Mouse (Mus musculus) limb, embryonic 14.5 days (tissue): ENCODE data around the gene Pkhd1. TPM values are rescaled to one million over a fixed set of nuclear protein-coding genes. Genes with fewer than 3 reads are reported as not detected.

Source experiments
- ATAC-seq: fragments of 200-750 bp; cut with Nextera tagmentation; 2 replicates; pipeline ENCODE4 v1.8.0; 2017; ENCODE audit warnings: low read depth, moderate number of reproducible peaks, moderate TSS enrichment; ENCODE audit not compliant: low FRiP score
- DNase-seq: peaks from one replicate; pipeline ENCODE4 v3.0.0-alpha.2; 2015; ENCODE audit warnings: low spot score
- H3K27ac ChIP-seq: fragments of 300-500 bp; sonication (generic); replicated peaks from 2 replicates; pipeline ENCODE4 v1.5.1; 2014; ENCODE audit warnings: low read depth, mild to moderate bottlenecking, low read length, moderate library complexity, mixed read lengths
- H3K27me3 ChIP-seq: fragments of 300-500 bp; sonication (generic); 2 replicates; pipeline ENCODE4 v1.6.1; 2014; ENCODE audit warnings: low read length, mixed read lengths; ENCODE audit not compliant: control insufficient read depth, insufficient read depth
- H3K36me3 ChIP-seq: fragments of 300-500 bp; sonication (generic); 2 replicates; pipeline ENCODE4 v1.6.1; 2014; ENCODE audit warnings: mild to moderate bottlenecking, low read length, moderate library complexity, mixed read lengths; ENCODE audit not compliant: control insufficient read depth, insufficient read depth
- H3K4me1 ChIP-seq: fragments of 300-500 bp; sonication (generic); 2 replicates; pipeline ENCODE4 v1.6.1; 2014; ENCODE audit warnings: antibody characterized with exemption, low read length, mixed read lengths; ENCODE audit not compliant: control insufficient read depth, insufficient read depth
- H3K4me2 ChIP-seq: fragments of 300-500 bp; sonication (generic); replicated peaks from 2 replicates; pipeline ENCODE4 v1.6.1; 2014; ENCODE audit warnings: low read depth, mild to moderate bottlenecking, low read length, moderate library complexity; ENCODE audit not compliant: severe bottlenecking
- H3K4me3 ChIP-seq: fragments of 300-500 bp; sonication (generic); replicated peaks from 2 replicates; pipeline ENCODE4 v1.5.1; 2014; ENCODE audit warnings: low read length
- H3K9ac ChIP-seq: fragments of 300-500 bp; sonication (generic); 2 replicates; pipeline ENCODE4 v1.6.1; 2014; ENCODE audit warnings: mild to moderate bottlenecking, low read depth, low read length, moderate library complexity; ENCODE audit not compliant: severe bottlenecking
- H3K9me3 ChIP-seq: fragments of 300-500 bp; sonication (generic); 2 replicates; pipeline ENCODE4 v1.6.1; 2016; ENCODE audit warnings: low read length; ENCODE audit not compliant: control insufficient read depth
- POLR2A ChIP-seq: fragments of 200-500 bp; IDR thresholded peaks from 2 replicates; pipeline ENCODE4 v1.8.0; 2012; ENCODE audit warnings: inconsistent platforms, mild to moderate bottlenecking, moderate library complexity, borderline replicate concordance; ENCODE audit not compliant: insufficient read depth, insufficient read length; ENCODE audit errors: extremely low read depth
- WGBS: fragments of 180-500 bp; shearing (Covaris S2); extraction: QIAGEN DNeasy Blood & Tissue Kit; methylation state at CpG from one replicate; pipeline ENCODE4 v1.1.7; 2014; 5-methylcytosine and 5-hydroxymethylcytosine counted together
- polyA plus RNA-seq, 2 experiments: library from polyadenylated mRNA; depleted of rRNA in 1 of 2; stranded (reverse) in 1 of 2; unstranded in 1 of 2; fragments of >200 nt; fragmentation: Nextera tagmentation in 1 of 2; extraction: Ambion mirVana in 1 of 2; gene quantifications; 2 replicates each; pipeline versions ENCODE4 v1.2.1 to v1.2.3; 2012 to 2014

Gene Pkhd1
- polyA plus RNA-seq, 2 experiments, result 0.25 to 0.32 TPM

DNA sequence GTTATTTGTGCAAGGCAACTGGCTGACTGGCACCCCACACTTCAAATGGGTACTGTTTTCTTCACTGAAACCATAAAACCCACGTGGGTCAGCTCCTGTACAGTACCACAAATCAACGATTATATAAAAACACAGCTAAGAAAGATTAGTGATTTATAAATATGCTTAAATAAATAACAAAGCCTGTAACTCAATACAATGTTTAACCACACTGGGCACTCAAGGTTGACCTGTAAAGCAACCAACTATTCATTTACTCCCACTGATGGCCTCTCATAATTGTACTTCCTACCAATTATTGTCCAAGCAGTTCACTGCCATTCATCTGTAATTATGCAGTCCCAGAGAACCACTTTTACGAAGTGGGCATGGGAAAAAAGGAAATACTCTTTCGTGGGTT lies 219.5 kb downstream of the Pkhd1 start:
- H3K9me3 ChIP-seq, result no peaks in the 10 kb centered on the region
- no peak overlapping the region for H3K9ac ChIP-seq
- TF ChIP-seq POLR2A, result no peak
- no peak for ATAC-seq
- WGBS, result 35% methylated on average over 4 of the region's 4 CpGs
- H3K4me1 ChIP-seq, result no peaks in the 10 kb centered on the region
- H3K36me3 ChIP-seq, result no peaks in the 10 kb centered on the region
- H3K4me2 ChIP-seq, result no peak overlapping the region
- no peak overlapping the region for H3K4me3 ChIP-seq
- H3K27ac ChIP-seq, result no peak overlapping the region
- no peaks in the 10 kb centered on the region for H3K27me3 ChIP-seq
- no peak for DNase-seq

DNA sequence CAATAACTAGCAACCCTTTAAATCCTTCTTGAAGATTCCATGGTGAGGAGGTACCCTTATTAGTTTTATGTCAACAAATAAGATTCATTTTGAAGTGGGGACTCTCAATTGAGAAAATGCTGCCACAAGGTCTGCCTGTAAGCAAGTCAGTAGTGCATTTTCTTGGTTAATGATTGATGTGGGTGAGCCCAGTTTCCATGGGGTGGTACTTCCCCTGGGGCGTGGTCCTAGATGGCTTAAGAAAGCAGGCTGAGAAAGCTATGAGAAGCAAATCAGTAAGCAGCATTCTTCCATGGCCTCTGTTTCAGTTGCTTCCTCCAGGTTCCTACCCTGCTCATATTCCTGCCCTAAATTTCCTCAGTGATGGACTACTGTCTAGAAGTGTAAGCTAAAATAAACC lies 253.4 kb downstream of the Pkhd1 start:
- DNase-seq (no peak), ATAC-seq (no peak)
- Histone ChIP-seq H3K4me3 (no peak overlapping the region), H3K36me3 (no peaks in the 10 kb centered on the region), H3K9me3 (no peaks in the 10 kb centered on the region), H3K4me1 (no peaks in the 10 kb centered on the region), H3K9ac (no peak overlapping the region), H3K27ac (no peak overlapping the region), H3K27me3 (no peaks in the 10 kb centered on the region), H3K4me2 (no peak overlapping the region)
- 79% methylated on average over 1 of the region's 1 CpGs for WGBS
- no peak for TF ChIP-seq POLR2A

GRCm38 (mm10) chr1:20344651-20345050 lies 273.2 kb downstream of the Pkhd1 start:
- H3K9ac ChIP-seq, result no peak overlapping the region
- no peaks in the 10 kb centered on the region for H3K36me3 ChIP-seq
- H3K27ac ChIP-seq, result no peak overlapping the region
- DNase-seq (no peak), ATAC-seq (no peak)
- H3K27me3 ChIP-seq, result no peaks in the 10 kb centered on the region
- no peaks in the 10 kb centered on the region for H3K9me3 ChIP-seq
- no peaks in the 10 kb centered on the region for H3K4me1 ChIP-seq
- TF ChIP-seq POLR2A, result no peak
- no peak overlapping the region for H3K4me2 ChIP-seq
- H3K4me3 ChIP-seq, result no peak overlapping the region
- WGBS, result 62% methylated on average over 3 of the region's 3 CpGs

DNA sequence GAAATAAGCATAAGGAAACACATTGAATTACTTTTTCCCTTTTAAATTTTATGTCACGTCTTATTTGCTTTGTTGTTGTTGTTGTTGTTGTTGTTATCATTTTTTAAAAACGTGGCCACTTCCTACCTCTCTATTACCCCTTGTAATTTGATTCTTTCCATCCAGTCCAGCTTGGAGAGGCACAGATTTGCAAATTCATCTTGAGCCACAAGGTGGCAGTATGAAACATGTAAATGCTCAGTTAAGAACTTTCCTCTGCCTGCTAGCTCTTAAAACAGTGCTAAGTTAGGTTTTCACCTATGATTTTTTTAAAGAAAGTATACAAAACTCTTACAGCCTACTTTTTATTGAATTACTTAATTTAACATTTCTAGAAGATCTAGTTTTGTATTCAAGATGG lies 306.4 kb downstream of the Pkhd1 start:
- H3K9ac ChIP-seq, result no peak overlapping the region
- no peaks in the 10 kb centered on the region for H3K27me3 ChIP-seq
- DNase-seq, result peak; percentile 72
- 0 out of 2 replicates have a peak, but pooled peaks have one; percentile 60 for ATAC-seq
- no peaks in the 10 kb centered on the region for H3K36me3 ChIP-seq
- WGBS, result 4% methylated on average over 2 of the region's 2 CpGs
- no peak overlapping the region for H3K4me3 ChIP-seq
- H3K27ac ChIP-seq, result no peak overlapping the region
- H3K4me1 ChIP-seq, result no peaks in the 10 kb centered on the region
- H3K9me3 ChIP-seq, result no peaks in the 10 kb centered on the region
- no peak for TF ChIP-seq POLR2A
- no peak overlapping the region for H3K4me2 ChIP-seq

DNA sequence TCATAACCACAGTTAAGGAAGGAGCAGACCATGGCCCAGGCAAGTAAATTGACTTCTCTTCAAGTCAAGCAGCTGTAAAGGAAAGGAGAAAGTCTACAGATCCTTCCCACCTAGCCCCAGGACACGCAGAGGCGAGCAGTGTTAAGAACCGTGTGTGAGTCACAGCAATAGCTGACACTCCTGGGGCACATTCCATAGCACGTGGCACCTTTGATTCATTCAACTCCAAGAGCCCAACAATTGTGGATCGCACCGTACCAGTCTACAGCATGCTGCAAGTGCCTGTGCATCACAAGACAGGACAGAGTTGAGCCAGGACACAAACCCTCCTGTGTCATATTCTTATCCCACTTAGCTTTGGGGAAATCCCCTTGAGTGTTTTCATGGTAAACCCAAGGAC lies 306.9 kb downstream of the Pkhd1 start:
- H3K27ac ChIP-seq, result no peak overlapping the region
- H3K27me3 ChIP-seq, result no peaks in the 10 kb centered on the region
- ATAC-seq (no peak), DNase-seq (no peak)
- H3K4me2 ChIP-seq, result no peak overlapping the region
- no peak overlapping the region for H3K9ac ChIP-seq
- H3K36me3 ChIP-seq, result no peaks in the 10 kb centered on the region
- no peaks in the 10 kb centered on the region for H3K4me1 ChIP-seq
- H3K9me3 ChIP-seq, result no peaks in the 10 kb centered on the region
- whole genome bisulfite sequencing, result 57% methylated on average over 6 of the region's 6 CpGs
- no peak overlapping the region for H3K4me3 ChIP-seq
- TF ChIP-seq POLR2A, result no peak

DNA sequence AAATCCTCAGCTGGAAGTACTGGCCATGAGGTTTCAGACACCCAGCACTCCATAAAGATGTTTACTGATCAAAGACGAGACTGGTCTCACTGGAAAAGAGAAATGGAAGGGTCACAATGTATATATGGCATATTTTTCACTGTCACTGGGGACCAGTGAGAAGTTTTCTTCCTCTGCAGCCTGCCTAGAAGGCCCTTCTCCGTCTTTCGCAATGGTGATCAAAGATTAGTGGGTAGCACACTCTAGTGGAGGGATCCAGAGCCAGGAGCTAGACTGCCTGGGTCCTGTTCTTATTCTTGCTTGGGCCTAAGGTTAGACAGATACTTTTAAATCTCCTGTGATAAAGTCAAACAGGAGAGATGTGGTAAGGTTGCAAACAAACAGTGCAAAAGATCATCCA lies 311.7 kb downstream of the Pkhd1 start:
- Histone ChIP-seq H3K9me3 (no peaks in the 10 kb centered on the region), H3K27ac (no peak overlapping the region), H3K9ac (no peak overlapping the region), H3K4me3 (no peak overlapping the region), H3K4me2 (no peak overlapping the region), H3K27me3 (no peaks in the 10 kb centered on the region), H3K4me1 (no peaks in the 10 kb centered on the region), H3K36me3 (no peaks in the 10 kb centered on the region)
- ATAC-seq, result no peak
- DNase-seq, result peak; percentile 9
- WGBS, result 42% methylated on average over 3 of the region's 3 CpGs
- no peak for TF ChIP-seq POLR2A
